Mouse (Mus musculus): ENCODE results near the gene Abr.

Abr gene

DNA sequence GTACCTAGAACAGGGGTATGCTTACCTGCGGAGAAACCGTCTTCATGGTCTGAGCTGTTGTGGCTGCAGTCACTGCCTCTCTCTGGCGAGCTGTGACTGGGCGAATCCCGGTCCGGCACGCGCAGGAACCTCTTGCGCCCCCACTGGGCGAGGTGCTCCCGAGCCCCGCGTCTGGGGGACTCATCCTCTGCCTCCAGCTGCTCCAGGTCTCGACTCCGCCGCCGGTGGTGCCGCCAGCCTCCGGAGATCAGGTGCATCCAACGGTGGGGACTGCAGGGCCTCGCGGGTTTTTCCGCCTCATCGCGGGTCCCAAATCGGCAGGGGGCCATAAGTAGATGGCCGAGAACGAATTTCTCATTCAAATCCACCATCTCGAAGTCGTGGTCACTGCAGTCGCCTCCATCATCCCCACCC, at the start of gene Abr:
Abr (minus strand) TSS at position 163 of the 414 bp plus-strand sequence.
- DNase-seq (ENCODE audit: low read depth, low spot score): peak; percentile 64

- DNase-seq (ENCODE audit: low read depth, low spot score): no peak
Observed at GRCm38 (mm10) chr11:76667807-76668206, 45.7 kb upstream of the Abr start.

GRCm38 (mm10) chr11:76666002-76666649, 44.0 kb upstream of the Abr start:
- DNase-seq (ENCODE audit: low read depth, low spot score): peak; percentile 31

DNA sequence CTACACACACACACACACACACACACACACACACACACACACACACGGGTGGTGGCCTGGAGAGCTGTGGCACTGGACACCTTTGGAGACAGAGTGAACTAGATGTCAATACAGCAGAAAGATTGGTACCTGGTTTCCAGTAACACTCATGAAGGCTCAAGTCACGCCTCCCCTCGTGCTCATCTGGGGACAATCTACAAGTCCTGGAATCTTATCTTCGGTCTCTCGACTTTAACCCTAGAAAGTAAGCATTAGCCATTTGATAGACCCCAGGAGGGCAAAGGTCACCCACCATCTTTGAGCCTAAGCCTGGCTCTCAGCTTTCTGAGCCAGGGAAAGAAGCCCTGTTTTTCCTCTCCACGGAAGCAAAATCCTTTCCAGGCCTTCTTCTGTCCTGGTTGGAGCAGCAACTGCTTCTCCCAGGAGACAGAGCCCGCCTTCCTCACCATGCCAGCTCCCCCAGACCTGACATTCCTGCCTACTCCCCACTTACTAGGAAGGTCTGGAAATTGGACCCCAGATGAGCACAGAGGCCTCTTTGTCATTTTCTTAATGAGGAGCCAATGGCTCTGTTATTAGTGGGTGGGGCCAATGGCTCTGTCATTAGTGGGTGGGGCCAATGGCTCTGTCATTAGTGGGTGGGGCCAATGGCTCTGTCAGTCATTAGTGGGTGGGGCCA, 39.8 kb upstream of the Abr start:
- peak; percentile 36 for DNase-seq (ENCODE audit: low read depth, low spot score)

DNA sequence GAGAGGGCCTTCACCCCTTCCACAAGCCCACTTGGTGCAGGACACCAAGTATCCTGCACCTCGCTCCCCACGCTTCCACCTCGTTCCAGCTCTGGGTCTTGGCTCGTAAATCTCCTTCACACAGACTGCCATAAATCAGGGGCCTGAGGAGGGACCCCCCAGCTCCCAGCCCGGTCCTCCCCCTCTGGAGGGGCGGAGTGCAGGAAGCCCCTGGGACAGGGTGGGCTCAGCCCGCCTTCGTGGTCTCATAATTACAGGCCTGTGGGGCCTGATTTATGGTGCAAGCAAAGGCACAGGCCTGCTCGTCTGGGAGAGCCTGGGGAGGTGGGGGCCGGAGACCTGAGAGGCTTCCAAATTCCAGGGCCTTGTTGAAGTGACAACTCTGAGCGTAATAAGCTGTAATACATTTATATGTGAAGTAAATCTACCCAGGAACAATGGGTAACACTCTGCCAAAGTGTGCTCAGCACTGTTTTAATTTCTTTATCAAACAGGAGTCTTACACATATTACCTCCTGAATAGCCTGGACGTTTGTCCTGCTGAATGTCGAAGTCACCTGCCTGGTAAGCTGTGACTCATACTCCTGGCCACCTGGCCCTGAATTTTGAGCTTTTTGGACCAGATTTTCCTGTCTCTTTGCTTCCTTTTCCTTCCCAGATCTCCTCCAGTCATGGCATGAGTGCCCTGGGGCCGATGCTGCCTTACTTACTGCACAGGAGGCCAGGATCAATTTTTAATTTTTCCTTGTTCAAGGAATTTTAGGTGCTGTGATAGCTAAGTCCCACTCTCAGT, 37.2 kb upstream of the Abr start:
- DNase-seq (ENCODE audit: low read depth, low spot score): no peak

DNA sequence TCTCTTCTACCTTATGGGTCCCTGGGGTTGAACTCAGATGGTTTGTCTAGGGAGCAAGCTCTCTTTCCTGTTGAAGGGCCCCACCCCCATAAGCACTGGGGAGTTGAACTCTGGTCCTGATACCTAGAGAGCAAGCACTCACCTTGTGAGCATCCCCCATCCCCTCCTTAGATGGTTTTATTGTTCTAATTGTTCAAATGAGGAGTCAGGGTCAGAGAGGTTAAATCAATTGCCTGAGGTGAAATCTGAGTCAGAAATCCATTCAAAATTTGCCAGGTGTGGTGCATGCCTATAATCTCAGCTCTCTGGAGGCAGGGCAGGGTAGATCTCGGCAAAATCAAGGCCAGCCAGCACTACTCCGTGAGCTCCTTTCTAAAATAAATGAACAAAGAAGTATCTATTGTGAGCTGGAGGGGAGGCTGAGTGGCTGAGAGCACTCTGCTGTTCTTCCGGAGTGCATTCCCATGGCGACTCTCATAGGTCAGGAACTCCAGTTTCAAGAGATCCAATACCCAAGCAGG, 35.4 kb upstream of the Abr start:
- peak; percentile 71 for DNase-seq (ENCODE audit: low read depth, low spot score)

GRCm38 (mm10) chr11:76655106-76655505, 33.0 kb upstream of the Abr start:
- peak; percentile 73 for DNase-seq (ENCODE audit: low read depth, low spot score)

GRCm38 (mm10) chr11:76652838-76653334, 30.8 kb upstream of the Abr start:
- DNase-seq (ENCODE audit: low read depth, low spot score): no peak

- DNase-seq (ENCODE audit: low read depth, low spot score): peak; percentile 55
Observed at GRCm38 (mm10) chr11:76650862-76651560, 28.9 kb upstream of the Abr start.

GRCm38 (mm10) chr11:76647500-76647899, 25.4 kb upstream of the Abr start:
- peak; percentile 85 for DNase-seq (ENCODE audit: low read depth, low spot score)

DNA sequence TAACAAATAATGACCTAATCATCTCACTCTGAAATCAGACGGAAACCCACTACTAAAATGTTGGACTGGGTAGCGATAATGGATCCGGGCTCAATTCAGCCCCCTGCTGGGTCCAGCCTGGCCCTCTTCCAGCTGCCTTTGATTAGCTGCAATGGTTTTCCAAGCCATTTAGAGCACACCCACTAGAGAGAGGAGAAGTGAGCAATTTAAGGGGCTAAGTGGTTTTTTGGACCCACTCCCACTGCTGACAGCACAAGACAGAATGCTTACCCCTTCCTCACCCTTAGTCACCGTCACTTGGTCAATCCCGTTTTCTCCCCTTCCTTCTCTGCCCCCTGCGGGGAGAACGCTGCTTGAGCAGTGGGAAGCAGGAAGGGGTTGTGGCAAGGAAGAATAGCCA, 24.9 kb upstream of the Abr start:
- DNase-seq (ENCODE audit: low read depth, low spot score): peak; percentile 32

DNA sequence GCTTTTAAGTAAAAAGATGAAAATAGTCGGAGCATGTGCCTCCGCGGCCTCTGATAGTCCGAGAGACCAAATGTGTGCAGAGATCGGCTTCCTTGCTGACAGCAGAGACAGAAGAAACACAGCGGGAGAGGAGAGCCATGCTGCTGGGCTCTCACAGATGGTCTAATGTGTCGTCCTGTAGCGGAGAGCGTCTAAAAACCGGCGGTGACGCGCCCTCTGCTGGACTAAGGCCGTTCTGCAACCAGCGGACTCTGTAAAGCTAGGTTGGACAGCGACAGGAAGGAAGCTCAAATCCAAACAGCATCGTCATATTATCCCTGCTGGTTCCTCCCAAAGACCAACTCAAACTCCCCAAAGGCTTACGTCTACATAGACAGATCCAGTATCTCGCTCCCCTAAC, 23.8 kb upstream of the Abr start:
- DNase-seq (ENCODE audit: low read depth, low spot score): peak; percentile 89

- no peak for DNase-seq (ENCODE audit: low read depth, low spot score)
Observed at GRCm38 (mm10) chr11:76645036-76645435, 22.9 kb upstream of the Abr start.

GRCm38 (mm10) chr11:76644257-76644656, 22.1 kb upstream of the Abr start:
- no peak for DNase-seq (ENCODE audit: low read depth, low spot score)

DNA sequence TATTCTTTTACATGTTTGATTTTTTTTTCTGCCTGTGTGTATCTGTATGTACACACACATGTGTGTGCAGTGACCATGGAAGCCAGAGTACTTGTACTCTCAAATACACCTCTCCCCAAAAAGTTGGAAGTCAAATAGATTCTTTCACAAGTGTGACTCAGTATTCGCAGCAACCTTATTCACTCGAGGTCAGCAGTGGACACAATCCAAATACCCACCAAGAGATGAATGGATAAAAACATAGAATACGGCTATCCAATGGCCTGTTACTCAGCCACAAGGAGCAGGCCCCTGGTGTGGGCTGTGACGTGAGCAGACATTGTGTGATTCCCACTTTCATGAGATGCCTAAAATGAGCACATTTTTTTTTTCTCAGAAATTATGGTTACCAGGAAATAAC, 18.1 kb upstream of the Abr start:
- no peak for DNase-seq (ENCODE audit: low read depth, low spot score)

DNA sequence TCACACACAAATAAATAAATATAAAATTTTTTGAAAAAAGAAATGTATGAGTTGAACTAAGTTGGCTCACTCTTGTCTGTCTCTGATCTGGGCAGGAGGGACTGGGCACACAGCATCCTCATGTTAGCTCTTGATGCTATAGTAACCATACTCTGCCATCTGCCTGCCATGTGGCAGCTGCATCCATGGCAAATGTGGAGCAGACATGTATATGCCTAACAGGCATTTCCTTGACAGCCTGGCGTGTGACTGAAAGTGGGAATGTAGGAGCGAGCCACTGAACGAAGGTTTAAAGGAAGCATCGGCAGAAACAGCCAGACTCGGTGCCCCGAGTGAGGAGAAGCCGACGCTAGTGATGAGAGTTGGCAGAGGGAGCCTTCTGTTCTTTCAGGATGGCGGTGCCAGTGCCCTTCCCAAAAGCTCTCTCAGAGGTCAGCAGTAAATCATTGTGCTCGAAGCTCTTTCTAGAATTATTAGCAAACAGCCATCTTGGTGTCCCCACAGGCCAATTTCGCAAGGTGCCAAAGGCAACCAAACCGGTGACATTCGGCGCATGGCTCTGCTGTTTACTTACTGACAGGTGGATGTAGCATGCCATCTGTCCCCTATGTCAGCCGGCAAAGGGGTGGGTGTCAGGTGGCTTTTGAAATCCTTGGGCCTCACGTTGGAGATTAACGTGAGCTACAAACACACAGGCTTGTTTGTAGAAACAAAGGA, 17.3 kb upstream of the Abr start:
- DNase-seq (ENCODE audit: low read depth, low spot score): no peak

GRCm38 (mm10) chr11:76630487-76630886, 8.4 kb upstream of the Abr start:
- DNase-seq (ENCODE audit: low read depth, low spot score): no peak

- no peak for DNase-seq (ENCODE audit: low read depth, low spot score)
Observed at GRCm38 (mm10) chr11:76630023-76630422, 7.9 kb upstream of the Abr start.

DNA sequence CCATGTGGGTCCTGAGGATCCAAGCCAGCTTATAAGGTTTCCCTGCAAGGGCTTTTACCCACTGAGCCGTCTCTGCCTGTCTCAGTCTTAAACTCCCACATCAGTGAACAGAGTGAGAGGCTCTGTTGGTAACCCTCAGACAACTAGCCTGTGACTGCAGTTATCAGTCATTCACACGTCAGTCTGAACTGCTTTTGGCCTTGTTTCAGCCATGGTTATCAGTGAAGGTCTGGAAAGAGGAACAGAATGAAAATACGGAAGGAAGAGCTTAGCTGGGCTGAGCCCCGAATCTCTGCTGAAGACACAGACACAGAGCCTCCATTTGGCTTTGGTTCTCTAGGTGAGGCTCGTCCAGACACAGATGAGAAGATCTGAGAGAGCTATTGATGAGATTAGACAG, 6.5 kb upstream of the Abr start:
- DNase-seq (ENCODE audit: low read depth, low spot score): no peak

DNA sequence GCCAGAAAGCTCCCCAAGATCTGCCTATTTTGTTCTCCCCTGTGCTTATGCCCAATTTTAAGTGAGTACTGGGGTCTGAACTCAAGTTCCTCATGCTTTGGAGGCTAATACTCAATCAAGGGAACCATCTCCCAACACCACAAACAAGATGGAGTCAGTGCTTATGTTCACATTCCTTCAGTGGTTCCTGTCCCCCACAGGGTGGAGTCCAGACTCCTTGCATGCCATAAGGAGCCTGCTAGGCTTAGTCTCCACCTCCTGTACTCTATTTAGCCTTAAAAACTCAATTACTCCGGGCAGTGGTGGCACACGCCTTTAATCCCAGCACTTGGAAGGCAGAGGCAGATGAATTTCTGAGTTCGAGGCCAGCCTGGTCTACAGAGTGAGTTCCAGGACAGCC, 2.8 kb upstream of the Abr start:
- peak; percentile 85 for DNase-seq (ENCODE audit: low read depth, low spot score)

DNA sequence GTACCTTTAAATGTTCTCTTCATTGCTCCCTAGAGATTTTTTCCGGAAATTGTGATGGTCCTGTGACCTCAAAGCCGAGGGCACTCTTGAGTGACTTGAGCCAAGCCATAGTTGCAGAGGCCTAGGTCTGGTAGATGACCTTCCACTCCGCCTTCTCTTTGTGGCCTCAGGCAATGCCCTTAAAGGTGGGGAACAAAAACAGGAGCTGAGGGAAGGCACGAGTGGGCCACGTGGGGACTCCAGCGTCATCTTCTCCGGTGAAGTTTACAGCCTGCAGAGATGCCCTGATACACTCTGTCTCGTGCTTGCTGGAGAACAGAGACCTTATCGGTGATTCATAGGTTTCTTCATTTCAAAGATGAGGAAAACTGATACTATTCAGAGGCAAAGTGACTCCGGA, 2.0 kb upstream of the Abr start:
- peak; percentile 70 for DNase-seq (ENCODE audit: low read depth, low spot score)
